Mouse (Mus musculus): ENCODE measurements at regions not wholly inside any gene's neighbourhood (a gene's known extent, or its start where the extent isn't known, plus 50 kb on each side); places are given as distances from the start of the nearest gene placed in this dataset.

DNA sequence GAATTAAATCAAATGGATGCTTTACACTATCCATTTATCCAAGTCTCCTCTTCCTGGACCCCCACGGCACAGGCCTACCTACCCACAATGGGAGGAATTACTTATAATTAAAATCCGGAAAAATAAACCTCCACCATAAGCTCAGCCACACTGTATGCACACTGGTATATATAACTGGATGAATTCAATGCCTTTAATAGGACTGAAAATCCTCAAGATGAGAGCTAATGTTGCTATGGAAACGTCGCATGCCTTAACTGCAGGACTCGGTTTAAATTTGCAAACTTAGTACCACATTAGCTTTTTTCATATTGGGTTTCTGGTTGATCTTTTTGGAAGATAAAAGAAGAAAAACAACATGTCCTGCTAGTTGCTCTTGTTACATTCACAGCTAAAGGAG lies 75.3 kb upstream of the Atxn1 start:
- H3K4me1 ChIP-seq (ENCODE audit: control insufficient read depth, insufficient read depth, low read length) = no peaks in the 10 kb centered on the region
- H3K4me2 ChIP-seq = no peak overlapping the region
- no peak for ATAC-seq (replicated peaks; ENCODE audit: insufficient number of reproducible peaks, low FRiP score, low TSS enrichment)
- H3K4me3 ChIP-seq (ENCODE audit: low read depth, low read length) = no peak overlapping the region
- H3K27ac ChIP-seq (ENCODE audit: low read depth, low read length) = no peak overlapping the region
- H3K36me3 ChIP-seq (ENCODE audit: control insufficient read depth, insufficient read depth, low read length) = no peaks in the 10 kb centered on the region
- no peak overlapping the region for H3K9ac ChIP-seq (ENCODE audit: low read depth, low read length)
- no peaks in the 10 kb centered on the region for H3K27me3 ChIP-seq (ENCODE audit: control insufficient read depth, insufficient read depth, low read length)
- H3K9me3 ChIP-seq (replicated peaks; ENCODE audit: control insufficient read depth, low read length) = no peaks in the 10 kb centered on the region
- 86% methylated on average over 5 of the region's 5 CpGs for WGBS (ENCODE audit: insufficient replicate concordance)

DNA sequence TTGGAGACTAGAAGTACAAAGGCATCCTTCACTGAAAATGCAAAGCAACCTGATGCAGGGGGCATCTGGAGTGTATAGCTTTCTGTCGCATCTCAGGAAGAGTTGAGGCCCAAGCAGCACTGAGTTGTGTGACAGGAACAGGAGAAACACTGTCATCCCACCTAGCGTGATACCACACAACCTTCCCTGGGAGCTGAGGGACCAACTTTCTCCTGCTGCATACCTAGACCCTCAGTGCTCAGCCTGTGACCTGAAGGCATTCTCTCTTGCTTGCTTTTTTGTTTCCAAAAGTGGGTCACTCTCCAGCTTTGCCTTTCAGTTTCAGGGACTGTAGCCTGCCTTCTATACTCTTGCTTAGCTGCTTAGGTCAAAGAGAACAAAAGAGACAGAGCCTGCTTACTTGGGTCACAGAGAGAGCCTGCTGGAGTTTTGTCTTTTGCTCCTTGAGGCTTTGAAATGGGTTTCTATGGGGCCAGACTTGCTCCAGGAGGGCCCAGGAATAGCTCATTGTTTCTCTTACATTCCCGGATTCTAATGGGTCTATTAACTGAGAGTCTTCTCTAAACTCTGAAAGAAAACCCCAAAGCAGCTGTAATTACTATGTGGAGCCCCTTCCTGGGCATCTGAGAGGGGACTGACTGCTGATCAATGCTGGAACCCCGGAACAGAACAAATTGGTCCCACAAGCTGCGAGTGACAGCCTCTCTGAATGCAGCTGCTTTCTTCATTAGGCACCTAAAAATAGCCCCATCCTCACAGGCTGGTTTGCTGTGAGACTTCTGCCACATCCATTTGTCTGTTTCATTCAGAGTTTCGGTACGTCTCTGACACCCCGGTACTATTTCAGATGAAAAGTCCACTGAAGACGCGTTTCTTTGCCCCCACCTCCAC lies 73.9 kb upstream of the Atxn1 start:
- H3K27ac ChIP-seq (ENCODE audit: low read depth, low read length) = no peak overlapping the region
- H3K9me3 ChIP-seq (replicated peaks; ENCODE audit: control insufficient read depth, low read length) = no peaks in the 10 kb centered on the region
- ATAC-seq (replicated peaks; ENCODE audit: insufficient number of reproducible peaks, low FRiP score, low TSS enrichment) = no peak
- no peak overlapping the region for H3K9ac ChIP-seq (ENCODE audit: low read depth, low read length)
- H3K36me3 ChIP-seq (ENCODE audit: control insufficient read depth, insufficient read depth, low read length) = no peaks in the 10 kb centered on the region
- H3K4me3 ChIP-seq (ENCODE audit: low read depth, low read length) = no peak overlapping the region
- H3K4me2 ChIP-seq = no peak overlapping the region
- no peaks in the 10 kb centered on the region for H3K4me1 ChIP-seq (ENCODE audit: control insufficient read depth, insufficient read depth, low read length)
- 52% methylated on average over 10 of the region's 10 CpGs for WGBS (ENCODE audit: insufficient replicate concordance)
- H3K27me3 ChIP-seq (ENCODE audit: control insufficient read depth, insufficient read depth, low read length) = no peaks in the 10 kb centered on the region

DNA sequence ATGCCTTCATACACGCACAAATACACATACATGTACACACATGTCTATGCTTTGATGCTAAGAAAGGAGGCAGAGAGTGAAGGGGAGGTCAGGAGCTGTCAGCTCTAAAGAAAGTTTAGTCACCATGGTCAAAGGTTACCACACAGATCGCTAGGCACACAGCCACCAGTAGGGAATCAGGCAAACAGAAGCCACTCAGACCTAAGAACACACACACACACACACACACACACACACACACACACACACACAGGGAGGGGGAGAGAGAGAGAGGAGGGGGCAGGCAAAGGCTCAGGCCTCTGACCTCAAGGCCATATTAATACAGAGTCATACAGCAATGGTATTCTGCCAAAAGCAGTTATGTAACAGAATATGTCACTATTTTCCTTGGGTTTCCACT lies 67.5 kb upstream of the Atxn1 start:
- no peak for ATAC-seq (replicated peaks; ENCODE audit: insufficient number of reproducible peaks, low FRiP score, low TSS enrichment)
- WGBS (ENCODE audit: insufficient replicate concordance) = 81% methylated on average over 2 of the region's 2 CpGs

DNA sequence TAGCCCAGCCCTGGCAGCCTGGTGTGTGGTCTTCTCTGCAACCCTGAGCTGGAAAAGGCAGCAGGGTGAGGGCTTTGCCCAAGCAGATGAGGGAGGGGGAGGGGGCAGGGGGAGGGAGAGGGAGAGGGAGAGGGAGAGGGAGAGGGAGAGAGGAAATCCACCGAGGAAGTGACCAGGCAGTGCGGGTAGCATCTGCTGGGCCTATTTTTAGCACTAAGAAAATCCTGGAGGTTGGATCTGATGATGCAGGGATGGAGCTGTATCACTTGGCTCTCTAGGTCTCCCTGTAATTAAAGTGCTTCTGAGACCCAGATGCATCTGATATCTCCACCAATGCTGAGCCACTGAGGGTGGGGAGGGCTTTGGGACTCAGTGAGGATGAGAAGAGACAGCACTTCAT lies 61.2 kb upstream of the Atxn1 start:
- WGBS (ENCODE audit: insufficient replicate concordance) = 5% methylated on average over 2 of the region's 2 CpGs

More for the DNA sequence above, 67.5 kb upstream of the Atxn1 start:
- Histone ChIP-seq H3K27ac (ENCODE audit: low read depth, low read length) (no peak overlapping the region), H3K4me1 (ENCODE audit: control insufficient read depth, insufficient read depth, low read length) (no peaks in the 10 kb centered on the region), H3K9me3 (replicated peaks; ENCODE audit: control insufficient read depth, low read length) (no peaks in the 10 kb centered on the region), H3K36me3 (ENCODE audit: control insufficient read depth, insufficient read depth, low read length) (no peaks in the 10 kb centered on the region), H3K9ac (ENCODE audit: low read depth, low read length) (no peak overlapping the region), H3K4me3 (ENCODE audit: low read depth, low read length) (no peak overlapping the region), H3K27me3 (ENCODE audit: control insufficient read depth, insufficient read depth, low read length) (no peaks in the 10 kb centered on the region), H3K4me2 (no peak overlapping the region)

DNA sequence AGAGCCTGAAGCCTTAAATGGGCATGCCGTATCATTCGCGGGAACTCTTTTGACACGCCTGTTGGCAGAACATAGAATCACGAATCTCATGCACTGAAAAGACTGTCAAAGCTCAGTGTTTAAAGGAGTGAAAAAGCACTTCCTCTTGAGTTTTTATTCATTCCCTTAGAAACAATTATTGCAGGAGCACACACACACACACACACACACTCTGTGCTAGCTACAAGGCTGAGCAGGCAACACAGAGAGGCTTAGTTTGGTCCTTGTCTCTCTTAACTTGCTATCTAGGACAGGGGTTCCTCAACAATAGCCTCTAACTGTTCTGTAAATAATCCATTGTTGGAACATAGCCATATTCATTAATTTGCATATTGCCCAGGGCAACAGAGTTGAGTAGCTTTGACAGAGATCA lies 58.8 kb upstream of the Atxn1 start:
- Histone ChIP-seq H3K27me3 (ENCODE audit: control insufficient read depth, insufficient read depth, low read length) (no peaks in the 10 kb centered on the region), H3K4me3 (ENCODE audit: low read depth, low read length) (no peak overlapping the region), H3K9me3 (replicated peaks; ENCODE audit: control insufficient read depth, low read length) (no peaks in the 10 kb centered on the region), H3K4me2 (no peak overlapping the region), H3K9ac (ENCODE audit: low read depth, low read length) (no peak overlapping the region), H3K36me3 (ENCODE audit: control insufficient read depth, insufficient read depth, low read length) (no peaks in the 10 kb centered on the region), H3K4me1 (ENCODE audit: control insufficient read depth, insufficient read depth, low read length) (peaks cover 5% of the 10 kb centered on the region; the same call in 1 of the 2 replicates), H3K27ac (ENCODE audit: low read depth, low read length) (no peak overlapping the region)
- ATAC-seq (replicated peaks; ENCODE audit: insufficient number of reproducible peaks, low FRiP score, low TSS enrichment) = no peak
- WGBS (ENCODE audit: insufficient replicate concordance) = 79% methylated on average over 5 of the region's 5 CpGs

More for the DNA sequence above, 61.2 kb upstream of the Atxn1 start:
- Histone ChIP-seq H3K36me3 (ENCODE audit: control insufficient read depth, insufficient read depth, low read length) (no peaks in the 10 kb centered on the region), H3K4me2 (no peak overlapping the region), H3K4me1 (ENCODE audit: control insufficient read depth, insufficient read depth, low read length) (no peaks in the 10 kb centered on the region), H3K27me3 (ENCODE audit: control insufficient read depth, insufficient read depth, low read length) (no peaks in the 10 kb centered on the region), H3K27ac (ENCODE audit: low read depth, low read length) (no peak overlapping the region), H3K4me3 (ENCODE audit: low read depth, low read length) (no peak overlapping the region), H3K9me3 (replicated peaks; ENCODE audit: control insufficient read depth, low read length) (no peaks in the 10 kb centered on the region), H3K9ac (ENCODE audit: low read depth, low read length) (no peak overlapping the region)
- no peak for ATAC-seq (replicated peaks; ENCODE audit: insufficient number of reproducible peaks, low FRiP score, low TSS enrichment)

DNA sequence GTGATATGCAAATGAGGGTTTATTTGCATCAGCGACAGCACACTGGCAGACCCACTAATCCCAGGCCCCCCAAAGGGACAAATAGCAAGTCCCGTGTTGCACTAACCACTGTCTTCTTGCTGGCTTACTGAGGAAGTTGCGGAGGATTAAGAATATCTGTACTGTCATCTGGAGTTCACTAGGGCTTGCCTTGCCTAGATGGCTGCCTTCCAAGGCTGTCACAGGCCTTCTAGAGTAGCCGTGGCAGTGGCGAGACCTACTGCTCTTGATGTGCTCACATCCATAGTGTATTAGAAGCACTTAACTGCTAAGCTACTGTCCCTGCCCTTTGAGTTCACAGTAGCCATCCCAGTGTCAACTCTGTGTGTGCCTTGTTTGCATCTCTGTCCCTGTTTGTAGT lies 58.4 kb upstream of the Atxn1 start:
- Histone ChIP-seq H3K9me3 (replicated peaks; ENCODE audit: control insufficient read depth, low read length) (no peaks in the 10 kb centered on the region), H3K27ac (ENCODE audit: low read depth, low read length) (no peak overlapping the region), H3K4me3 (ENCODE audit: low read depth, low read length) (no peak overlapping the region), H3K4me1 (ENCODE audit: control insufficient read depth, insufficient read depth, low read length) (peaks cover 5% of the 10 kb centered on the region; the same call in 1 of the 2 replicates), H3K4me2 (no peak overlapping the region), H3K9ac (ENCODE audit: low read depth, low read length) (no peak overlapping the region), H3K27me3 (ENCODE audit: control insufficient read depth, insufficient read depth, low read length) (no peaks in the 10 kb centered on the region), H3K36me3 (ENCODE audit: control insufficient read depth, insufficient read depth, low read length) (no peaks in the 10 kb centered on the region)
- 39% methylated on average over 5 of the region's 5 CpGs for WGBS (ENCODE audit: insufficient replicate concordance)
- no peak for ATAC-seq (replicated peaks; ENCODE audit: insufficient number of reproducible peaks, low FRiP score, low TSS enrichment)

DNA sequence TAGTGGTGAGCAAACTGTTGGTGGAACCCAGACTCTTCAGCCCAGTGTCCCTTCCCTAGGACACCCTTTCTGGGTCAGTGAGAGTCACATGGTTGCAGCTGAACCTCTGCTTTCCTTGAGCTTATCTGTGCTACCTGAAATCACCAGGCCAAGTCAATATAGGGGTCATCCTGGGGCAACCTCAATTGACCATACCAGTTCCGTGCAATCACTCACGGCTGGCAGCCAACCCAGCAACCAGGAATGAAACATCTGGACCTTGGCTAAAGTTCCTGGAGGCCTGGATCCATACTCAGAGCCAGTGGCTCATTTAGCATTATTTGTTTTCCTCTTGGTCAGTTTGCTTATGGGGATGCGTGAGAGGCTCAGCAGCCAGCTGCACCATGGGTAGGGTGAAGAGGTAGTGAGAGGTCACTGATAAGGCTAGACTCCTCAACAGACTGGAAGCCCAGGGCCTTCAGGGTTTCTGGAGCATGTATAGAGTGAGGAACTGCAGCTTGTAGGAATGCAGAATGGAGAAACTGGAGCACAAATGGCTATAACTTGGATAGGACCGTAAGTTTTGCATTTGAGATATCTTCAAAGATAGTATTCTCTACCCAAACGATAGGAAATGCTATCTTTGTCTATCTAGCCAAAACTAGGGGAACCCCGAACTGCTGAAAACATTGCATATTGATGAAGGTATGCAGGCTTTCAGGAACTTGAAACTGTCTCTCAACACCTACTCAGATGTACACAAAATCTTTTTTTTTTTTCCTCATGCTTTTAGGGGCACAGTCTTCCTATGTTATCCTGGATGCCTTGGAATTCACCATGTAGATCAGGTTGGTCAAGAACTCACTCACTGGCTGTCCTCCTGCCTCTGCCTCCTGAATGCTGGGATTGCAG lies 56.4 kb upstream of the Atxn1 start:
- ATAC-seq (replicated peaks; ENCODE audit: insufficient number of reproducible peaks, low FRiP score, low TSS enrichment) = no peak
- Histone ChIP-seq H3K36me3 (ENCODE audit: control insufficient read depth, insufficient read depth, low read length) (no peaks in the 10 kb centered on the region), H3K4me3 (ENCODE audit: low read depth, low read length) (no peak overlapping the region), H3K27ac (ENCODE audit: low read depth, low read length) (no peak overlapping the region), H3K9me3 (replicated peaks; ENCODE audit: control insufficient read depth, low read length) (no peaks in the 10 kb centered on the region), H3K4me2 (no peak overlapping the region), H3K4me1 (ENCODE audit: control insufficient read depth, insufficient read depth, low read length) (peaks cover 5% of the 10 kb centered on the region; the same call in 1 of the 2 replicates), H3K9ac (ENCODE audit: low read depth, low read length) (no peak overlapping the region), H3K27me3 (ENCODE audit: control insufficient read depth, insufficient read depth, low read length) (no peaks in the 10 kb centered on the region)
- WGBS (ENCODE audit: insufficient replicate concordance) = 66% methylated on average over 6 of the region's 6 CpGs

DNA sequence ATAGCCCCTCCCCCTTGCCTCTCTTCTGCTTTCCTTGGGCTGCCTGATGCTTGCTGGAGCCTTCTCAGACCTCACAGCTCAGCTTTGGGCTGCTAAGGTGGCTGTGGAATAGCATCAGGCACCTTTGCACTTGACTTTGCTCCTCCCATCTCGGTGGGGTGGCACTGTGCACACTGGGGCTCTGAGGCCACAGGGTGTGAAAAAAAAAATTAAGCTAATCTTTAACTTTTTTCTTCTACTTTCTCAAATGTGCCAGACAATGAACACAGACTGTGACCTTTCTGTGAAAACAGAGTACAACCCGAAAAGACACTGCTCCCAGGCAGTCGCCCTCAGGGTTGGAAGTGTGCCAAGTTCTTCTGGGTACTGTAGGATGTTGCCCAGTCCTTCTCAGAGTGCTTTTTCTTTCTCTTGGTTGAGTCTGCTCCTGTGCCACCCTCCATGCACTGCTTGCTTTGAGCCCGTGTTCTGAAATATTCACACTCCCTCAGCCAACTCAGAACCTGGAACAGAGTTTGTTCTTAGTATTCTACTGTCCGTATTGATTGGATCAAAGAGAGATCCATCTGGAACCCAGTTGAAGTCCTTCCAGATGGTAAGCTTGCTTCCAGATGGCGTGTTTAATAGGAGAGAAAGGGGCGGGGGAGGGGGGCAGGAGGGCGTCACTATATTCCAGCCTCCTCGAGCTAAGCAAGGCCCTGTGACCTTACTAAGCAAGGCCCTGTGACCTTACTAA lies 54.8 kb upstream of the Atxn1 start:
- WGBS (ENCODE audit: insufficient replicate concordance) = 54% methylated on average over 9 of the region's 9 CpGs
- H3K4me1 ChIP-seq (ENCODE audit: control insufficient read depth, insufficient read depth, low read length) = peaks cover 5% of the 10 kb centered on the region; the same call in 1 of the 2 replicates
- ATAC-seq (replicated peaks; ENCODE audit: insufficient number of reproducible peaks, low FRiP score, low TSS enrichment) = no peak

More for the DNA sequence above, 54.8 kb upstream of the Atxn1 start:
- Histone ChIP-seq H3K4me3 (ENCODE audit: low read depth, low read length) (no peak overlapping the region), H3K27ac (ENCODE audit: low read depth, low read length) (no peak overlapping the region), H3K27me3 (ENCODE audit: control insufficient read depth, insufficient read depth, low read length) (no peaks in the 10 kb centered on the region), H3K9ac (ENCODE audit: low read depth, low read length) (no peak overlapping the region), H3K36me3 (ENCODE audit: control insufficient read depth, insufficient read depth, low read length) (no peaks in the 10 kb centered on the region), H3K9me3 (replicated peaks; ENCODE audit: control insufficient read depth, low read length) (no peaks in the 10 kb centered on the region), H3K4me2 (no peak overlapping the region)
